Comparison of ENCODE assay signal across 8 mouse cellular contexts in genomic region chr19:60837747-60838146, GRCm38 (mm10). TPM values are rescaled to one million over a fixed set of nuclear protein-coding genes. Genes with fewer than 3 reads are reported as not detected.
DNase-seq lines count a peak whose midpoint lies in the region; ATAC-seq lines count a peak whose summit lies in the region.

No protein-coding gene starts in this region.

- no peak overlapping the region; the same call in 1 of the 2 replicates for H3K27ac ChIP-seq in liver, embryonic 15.5 days (replicated peaks)

- H3K27me3 ChIP-seq in liver, embryonic 15.5 days, result no peaks in the 10 kb centered on the region

- no peaks in the 10 kb centered on the region for H3K9me3 ChIP-seq in liver, embryonic 15.5 days (replicated peaks)

- H3K4me2 ChIP-seq in liver, embryonic 15.5 days, result no peak overlapping the region

- intact Hi-C loops in gastrocnemius, postnatal 14 days (cut with DNase I; ENCODE audit: low total_unique reads), result no loop called here

- peak; percentile 66 for ATAC-seq in liver, embryonic 15.5 days (ENCODE audit: insufficient read depth)

- peaks cover 69% of the 10 kb centered on the region for H3K36me3 ChIP-seq in liver, embryonic 15.5 days (replicated peaks)

- H3K4me1 ChIP-seq in liver, embryonic 15.5 days (replicated peaks), result peaks cover 11% of the 10 kb centered on the region

- H3K9ac ChIP-seq in liver, embryonic 15.5 days, result no peak overlapping the region

- 25% methylated on average over 1 of the region's 1 CpGs for WGBS in liver, embryonic 15.5 days (ENCODE audit: insufficient replicate concordance)

- H3K4me3 ChIP-seq in liver, embryonic 15.5 days (replicated peaks), result no peak overlapping the region

- peak; percentile 88 to 89 for DNase-seq in B cell, adult 2 months
- peak; percentile 31 for DNase-seq in WW6 (ENCODE audit: low read depth, low spot score)
- DNase-seq in cerebellum, postnatal 25 days, result peak; percentile 59 to 81
- peak; percentile 61 for DNase-seq in gastrocnemius, postnatal 14 days
- peak; percentile 73 to 87 for DNase-seq in kidney, postnatal 25 days
- peak; percentile 61 for DNase-seq in ovary, postnatal 36 days (ENCODE audit: low spot score)
- peak; percentile 83 for DNase-seq in thymus, postnatal 14 days

RNA-seq across cellular contexts. Expression of gene Sfxn4, which starts 23.5 kb away (rescaled TPM):
- 1 to 10 TPM; 1.6 to 1.9 TPM for total RNA-seq in gastrocnemius, postnatal 14 days (2021)
- polyA plus RNA-seq in liver, embryonic 15.5 days (2015; fragmentation: Nextera tagmentation; extraction: Ambion mirVana), result 0.62 and 1.1 TPM in 2 replicates

RNA-seq across cellular contexts. Expression of gene Fam45a, which starts 26.4 kb away (rescaled TPM):
- total RNA-seq in gastrocnemius, postnatal 14 days (2021), result 10 to 100 TPM in 1 of 2 experiments, 1 to 10 TPM in 1; 8.3 to 11.3 TPM
- 20.2 and 20.9 TPM in 2 replicates for polyA plus RNA-seq in liver, embryonic 15.5 days (2015; fragmentation: Nextera tagmentation; extraction: Ambion mirVana)

RNA-seq across cellular contexts. Expression of gene Prdx3, which starts 36.6 kb away (rescaled TPM):
- total RNA-seq in gastrocnemius, postnatal 14 days (2021), result 100 to 1,000 TPM; 163 to 192 TPM
- polyA plus RNA-seq in liver, embryonic 15.5 days (2015; fragmentation: Nextera tagmentation; extraction: Ambion mirVana), result 341 TPM in 2 replicates

RNA-seq across cellular contexts. Expression of gene Eif3a, which starts 47.3 kb away (rescaled TPM):
- total RNA-seq in gastrocnemius, postnatal 14 days (2021), result 10 to 100 TPM; 84.4 to 88.4 TPM
- 74.9 and 78.5 TPM in 2 replicates for polyA plus RNA-seq in liver, embryonic 15.5 days (2015; fragmentation: Nextera tagmentation; extraction: Ambion mirVana)

RNA-seq across cellular contexts. Expression of gene Grk5, which starts 51.8 kb away (rescaled TPM):
- total RNA-seq in gastrocnemius, postnatal 14 days (2021), result 1 to 10 TPM; 6.4 to 6.5 TPM
- 0.41 and 0.47 TPM in 2 replicates for polyA plus RNA-seq in liver, embryonic 15.5 days (2015; fragmentation: Nextera tagmentation; extraction: Ambion mirVana)

Comparison
In these comparisons a context has a peak if more than half of its experiments do, and no peak if none do; other contexts are left out.
1. DNase-seq: peak in every context shown above with its lines; median percentile 88 in B cell, adult 2 months; 83 in thymus, postnatal 14 days; 80 in kidney, postnatal 25 days; 70 in cerebellum, postnatal 25 days; 61 in gastrocnemius, postnatal 14 days; 61 in ovary, postnatal 36 days; 31 in WW6.